Mouse (Mus musculus) intestine, embryonic 14.5 days (tissue): ENCODE data around the gene Atp2b4. TPM values are rescaled to one million over a fixed set of nuclear protein-coding genes. Genes with fewer than 3 reads are reported as not detected.
A peak's percentile ranks its signal among the peaks of the same experiment; 100 is the strongest.

Experiments
- ATAC-seq: fragments of 200-750 bp; cut with Nextera tagmentation; replicated peaks from 2 replicates; pipeline ENCODE4 v1.8.0; 2017; ENCODE audit warnings: low read depth, moderate number of reproducible peaks, moderate TSS enrichment, moderate library complexity; ENCODE audit not compliant: low FRiP score, low TSS enrichment
- DNase-seq: peaks from one replicate; pipeline ENCODE4 v3.0.0-alpha.2; 2018; ENCODE audit warnings: low spot score
- H3K27ac ChIP-seq: fragments of 300-500 bp; sonication (generic); 2 replicates; pipeline ENCODE4 v1.5.1; 2014; ENCODE audit warnings: low read depth, mild to moderate bottlenecking, control low read depth
- H3K27me3 ChIP-seq: fragments of 300-500 bp; sonication (generic); replicated peaks from 2 replicates; pipeline ENCODE4 v1.6.1; 2014; ENCODE audit warnings: low read length, control low read depth; ENCODE audit not compliant: control insufficient read depth, insufficient read depth
- H3K36me3 ChIP-seq: fragments of 300-500 bp; sonication (generic); 2 replicates; pipeline ENCODE4 v1.6.1; 2014; ENCODE audit warnings: low read length, control low read depth; ENCODE audit not compliant: control insufficient read depth, insufficient read depth
- H3K4me1 ChIP-seq: fragments of 300-500 bp; sonication (generic); replicated peaks from 2 replicates; pipeline ENCODE4 v1.6.1; 2014; ENCODE audit warnings: low read length, control low read depth, mixed read lengths; ENCODE audit not compliant: control insufficient read depth, insufficient read depth
- H3K4me2 ChIP-seq: fragments of 300-500 bp; sonication (generic); 2 replicates; pipeline ENCODE4 v1.6.1; 2014; ENCODE audit warnings: low read length
- H3K4me3 ChIP-seq: fragments of 300-500 bp; sonication (generic); 2 replicates; pipeline ENCODE4 v1.5.1; 2014; ENCODE audit warnings: low read depth, low read length, control low read depth, mixed read lengths
- H3K9ac ChIP-seq: fragments of 300-500 bp; sonication (generic); 2 replicates; pipeline ENCODE4 v1.6.1; 2014; ENCODE audit warnings: mild to moderate bottlenecking, low read length
- H3K9me3 ChIP-seq: fragments of 300-500 bp; sonication (generic); 2 replicates; pipeline ENCODE4 v1.6.1; 2016; ENCODE audit warnings: low read length, control low read depth; ENCODE audit not compliant: control insufficient read depth
- WGBS: fragments of 180-500 bp; shearing (Covaris S2); extraction: QIAGEN DNeasy Blood & Tissue Kit; methylation state at CpG from one replicate; pipeline ENCODE4 v1.1.7; 2014; 5-methylcytosine and 5-hydroxymethylcytosine counted together
- polyA plus RNA-seq: library from polyadenylated mRNA; unstranded; fragments of >200 nt; fragmentation: Nextera tagmentation; extraction: Ambion mirVana; gene quantifications from 2 replicates; pipeline ENCODE4 v1.2.1, GENCODE M21; 2014

Atp2b4 gene
- polyA plus RNA-seq: 30.7 and 32.3 TPM in 2 replicates

- H3K4me3 ChIP-seq: peak within 1 kb of the TSS; percentile 73
- ATAC-seq: peak; percentile 89
- no peaks in the 10 kb centered on the region for H3K27me3 ChIP-seq
- H3K27ac ChIP-seq: peak within 1 kb of the TSS; percentile 76
- H3K9me3 ChIP-seq: no peaks in the 10 kb centered on the region
- peak within 1 kb of the TSS; percentile 61 for H3K9ac ChIP-seq
- no peaks in the 10 kb centered on the region for H3K36me3 ChIP-seq
- peaks cover 28% of the 10 kb centered on the region for H3K4me1 ChIP-seq
- peak; percentile 99 for DNase-seq
- WGBS: under 1% methylated on average over 16 of the region's 16 CpGs
- peak within 1 kb of the TSS; percentile 82 for H3K4me2 ChIP-seq
Measured at GRCm38 (mm10) chr1:133800948-133801393, at the start of gene Atp2b4. Atp2b4 (minus strand) TSS chr1:133801041.

- DNase-seq (no peak), ATAC-seq (no peak)
- H3K36me3 ChIP-seq: no peaks in the 10 kb centered on the region
- H3K9ac ChIP-seq: no peak overlapping the region
- WGBS: 20% methylated on average over 9 of the region's 9 CpGs
- no peaks in the 10 kb centered on the region for H3K9me3 ChIP-seq
- no peak overlapping the region for H3K27ac ChIP-seq
- peaks cover 13% of the 10 kb centered on the region; the same call in 1 of the 2 replicates for H3K4me1 ChIP-seq
- no peaks in the 10 kb centered on the region for H3K27me3 ChIP-seq
- H3K4me3 ChIP-seq: no peak overlapping the region
- H3K4me2 ChIP-seq: no peak overlapping the region
Measured at GRCm38 (mm10) chr1:133844734-133845133, 43.9 kb upstream of the Atp2b4 start.

- H3K4me1 ChIP-seq: peaks cover 13% of the 10 kb centered on the region; the same call in 1 of the 2 replicates
- H3K4me2 ChIP-seq: no peak overlapping the region
- no peak overlapping the region for H3K9ac ChIP-seq
- H3K27me3 ChIP-seq: no peaks in the 10 kb centered on the region
- no peak overlapping the region for H3K4me3 ChIP-seq
- DNase-seq (no peak), ATAC-seq (no peak)
- 81% methylated on average over 6 of the region's 6 CpGs for WGBS
- H3K36me3 ChIP-seq: no peaks in the 10 kb centered on the region
- H3K27ac ChIP-seq: 0 out of 2 replicates have a peak overlapping the region, but pooled peaks have one; percentile 13
- H3K9me3 ChIP-seq: no peaks in the 10 kb centered on the region
Measured at GRCm38 (mm10) chr1:133843900-133844299, 43.1 kb upstream of the Atp2b4 start.

GRCm38 (mm10) chr1:133843370-133843769 is 42.5 kb upstream of the Atp2b4 start:
- DNase-seq (no peak), ATAC-seq (no peak)
- 0 out of 2 replicates have a peak overlapping the region, but pooled peaks have one; percentile 13 for H3K27ac ChIP-seq
- no peak overlapping the region for H3K4me3 ChIP-seq
- no peaks in the 10 kb centered on the region for H3K36me3 ChIP-seq
- no peaks in the 10 kb centered on the region for H3K9me3 ChIP-seq
- WGBS: 41% methylated on average over 4 of the region's 4 CpGs
- peaks cover 13% of the 10 kb centered on the region; the same call in 1 of the 2 replicates for H3K4me1 ChIP-seq
- H3K9ac ChIP-seq: no peak overlapping the region
- no peaks in the 10 kb centered on the region for H3K27me3 ChIP-seq
- no peak overlapping the region for H3K4me2 ChIP-seq

- H3K4me3 ChIP-seq: no peak overlapping the region
- no peaks in the 10 kb centered on the region for H3K27me3 ChIP-seq
- no peak overlapping the region for H3K27ac ChIP-seq
- H3K4me1 ChIP-seq: peaks cover 13% of the 10 kb centered on the region; the same call in 1 of the 2 replicates
- no peak for ATAC-seq
- H3K9ac ChIP-seq: no peak overlapping the region
- DNase-seq: no peak
- WGBS: 72% methylated on average over 11 of the region's 11 CpGs
- H3K4me2 ChIP-seq: no peak overlapping the region
- no peaks in the 10 kb centered on the region for H3K36me3 ChIP-seq
- no peaks in the 10 kb centered on the region for H3K9me3 ChIP-seq
Measured at GRCm38 (mm10) chr1:133842074-133842725, 41.4 kb upstream of the Atp2b4 start.

GRCm38 (mm10) chr1:133841171-133841926 is 40.5 kb upstream of the Atp2b4 start:
- Histone ChIP-seq H3K9me3 (no peaks in the 10 kb centered on the region), H3K36me3 (no peaks in the 10 kb centered on the region), H3K9ac (no peak overlapping the region), H3K27ac (no peak overlapping the region), H3K4me1 (peaks cover 13% of the 10 kb centered on the region; the same call in 1 of the 2 replicates), H3K4me3 (no peak overlapping the region), H3K27me3 (no peaks in the 10 kb centered on the region), H3K4me2 (no peak overlapping the region)
- no peak for DNase-seq
- WGBS: 86% methylated on average over 15 of the region's 15 CpGs
- ATAC-seq: no peak

- no peak for DNase-seq
- no peak overlapping the region for H3K9ac ChIP-seq
- no peak overlapping the region for H3K4me2 ChIP-seq
- H3K9me3 ChIP-seq: no peaks in the 10 kb centered on the region
- no peaks in the 10 kb centered on the region for H3K36me3 ChIP-seq
- 57% methylated on average over 12 of the region's 12 CpGs for WGBS
- H3K4me3 ChIP-seq: no peak overlapping the region
- ATAC-seq: no peak
- H3K27ac ChIP-seq: no peak overlapping the region
- no peaks in the 10 kb centered on the region for H3K27me3 ChIP-seq
- peaks cover 13% of the 10 kb centered on the region; the same call in 1 of the 2 replicates for H3K4me1 ChIP-seq
Measured at GRCm38 (mm10) chr1:133840530-133840929, 39.7 kb upstream of the Atp2b4 start.

- DNase-seq: no peak
- WGBS: 48% methylated on average over 6 of the region's 6 CpGs
- Histone ChIP-seq H3K4me3 (no peak overlapping the region), H3K4me2 (no peak overlapping the region), H3K9me3 (no peaks in the 10 kb centered on the region), H3K27ac (peak overlapping the region; percentile 18; the same call in 1 of the 2 replicates), H3K27me3 (no peaks in the 10 kb centered on the region), H3K9ac (no peak overlapping the region), H3K4me1 (peaks cover 18% of the 10 kb centered on the region), H3K36me3 (no peaks in the 10 kb centered on the region)
- ATAC-seq: no peak
Measured at GRCm38 (mm10) chr1:133834309-133834708, 33.5 kb upstream of the Atp2b4 start.
